Mouse (Mus musculus) lung, postnatal 10 days (tissue): ENCODE results near the gene Sipa1l3.

Source experiments
- DNase-seq: peaks from one replicate; pipeline ENCODE4 v3.0.0; 2021

Sipa1l3 gene

DNA sequence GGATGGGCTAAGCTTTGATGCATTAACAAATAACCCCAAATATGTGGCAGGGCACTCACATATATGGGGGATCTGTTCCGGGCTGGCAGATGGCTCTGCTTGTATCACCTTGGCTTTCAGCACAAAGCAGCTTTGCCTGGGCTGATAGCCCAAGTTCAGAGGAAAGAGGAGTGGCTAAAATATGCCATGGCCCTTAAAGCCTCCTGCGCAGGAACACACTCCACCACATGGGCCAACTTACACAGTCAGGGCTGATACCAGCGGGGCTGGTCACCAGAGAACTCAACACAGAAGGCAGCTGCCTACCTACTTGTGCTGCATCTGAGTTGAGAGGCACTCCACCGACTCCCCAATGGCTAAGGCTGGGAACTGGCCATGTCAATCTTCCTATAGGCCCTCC is 111.6 kb downstream of the Sipa1l3 start:
- DNase-seq = peak; percentile 33

DNA sequence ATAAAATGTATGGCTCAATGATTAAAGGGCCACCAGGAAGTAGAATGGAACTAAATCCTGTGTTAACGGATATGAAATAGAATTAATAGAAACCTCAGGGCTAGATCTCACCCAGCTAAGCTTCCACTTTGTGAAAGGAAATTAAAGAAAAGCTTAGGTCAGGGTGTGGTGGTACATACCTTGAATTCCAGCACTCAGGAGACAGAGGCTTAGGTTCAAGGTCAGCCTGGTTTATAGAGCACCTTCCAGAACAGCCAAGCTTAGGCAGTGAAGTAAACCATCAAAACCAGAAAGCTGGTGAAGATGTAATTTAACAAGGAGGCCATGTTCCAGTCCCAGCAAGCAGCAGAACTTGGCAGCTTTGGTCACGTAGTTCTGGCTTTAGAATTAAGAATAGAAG is 114.3 kb downstream of the Sipa1l3 start:
- no peak for DNase-seq

DNA sequence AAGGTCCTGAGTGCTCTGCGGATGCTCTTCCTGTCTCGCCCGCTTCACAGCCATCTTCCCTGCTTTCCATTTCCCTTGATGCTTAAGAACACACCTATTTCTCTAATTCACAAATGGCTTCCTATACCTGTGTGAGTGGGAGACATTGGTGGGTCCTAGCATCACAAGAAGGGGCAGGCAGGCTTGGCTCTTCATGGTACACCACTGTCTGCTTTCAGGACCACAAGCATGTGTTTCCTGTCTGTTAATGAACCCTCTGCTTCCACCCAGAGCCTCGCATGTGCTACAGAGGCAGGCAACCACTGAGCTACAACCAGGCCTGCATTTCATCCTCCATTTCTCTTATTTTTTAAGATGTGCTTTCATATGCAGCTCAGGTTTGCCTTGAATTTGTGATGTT is 116.4 kb downstream of the Sipa1l3 start:
- DNase-seq = no peak

DNA sequence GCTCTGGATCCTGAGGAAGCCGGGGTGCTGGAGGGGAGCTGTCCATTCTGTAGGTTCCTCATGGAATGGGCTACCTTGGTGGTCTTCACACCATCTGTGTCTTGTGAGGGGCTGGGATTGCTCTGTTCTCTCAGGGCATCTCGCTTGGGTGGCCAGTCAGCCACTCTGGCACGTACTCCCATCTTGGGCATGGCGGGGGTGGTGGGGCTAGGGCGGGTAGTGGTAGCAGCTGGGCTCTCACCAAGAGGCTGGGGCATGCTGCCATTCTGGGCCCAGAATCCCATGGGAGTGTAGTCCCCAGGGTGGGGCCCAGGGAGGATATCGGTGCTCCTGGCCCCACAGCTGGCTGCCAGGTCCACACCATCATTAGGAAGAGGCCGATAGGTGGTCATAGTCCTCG is 118.0 kb downstream of the Sipa1l3 start:
- DNase-seq = no peak

DNA sequence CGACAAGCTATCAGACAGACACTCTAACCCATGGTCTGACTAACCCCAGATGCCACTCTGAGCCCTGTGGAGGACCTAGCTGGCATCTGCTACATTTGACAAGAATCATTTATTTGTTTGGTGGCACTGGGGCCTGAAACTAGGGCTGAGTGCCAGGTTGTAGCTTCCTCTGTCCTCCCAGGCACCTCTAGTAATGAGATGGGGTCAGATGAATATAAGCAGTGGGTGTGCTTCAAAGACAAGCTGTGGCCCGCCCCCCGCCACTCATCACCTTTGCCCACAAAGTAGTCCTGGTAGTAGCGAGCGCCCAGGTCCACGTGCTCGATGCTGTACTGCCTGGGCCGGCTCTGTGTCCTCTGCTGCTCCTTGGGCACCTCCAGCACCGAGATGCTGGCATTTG is 119.4 kb downstream of the Sipa1l3 start:
- DNase-seq = no peak

DNA sequence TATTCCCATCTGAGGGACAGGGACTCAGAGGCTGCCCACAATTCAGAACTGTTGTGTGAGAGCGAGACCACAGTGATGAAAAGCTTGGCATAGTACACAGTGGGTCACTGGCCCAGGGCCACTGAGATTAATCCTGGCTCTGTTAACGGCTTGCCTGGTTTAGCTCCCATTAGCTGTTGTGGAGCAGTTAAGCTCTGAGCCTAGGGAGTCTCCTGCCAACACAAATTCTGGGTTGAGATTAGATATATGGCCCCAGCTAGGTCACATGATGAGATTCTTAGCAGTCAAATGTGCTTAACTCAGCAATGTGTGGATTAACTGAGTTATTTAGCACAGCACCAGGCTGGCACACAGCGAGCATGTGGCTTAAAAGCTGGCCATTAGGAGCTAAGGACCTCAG is 121.0 kb downstream of the Sipa1l3 start:
- no peak for DNase-seq

DNA sequence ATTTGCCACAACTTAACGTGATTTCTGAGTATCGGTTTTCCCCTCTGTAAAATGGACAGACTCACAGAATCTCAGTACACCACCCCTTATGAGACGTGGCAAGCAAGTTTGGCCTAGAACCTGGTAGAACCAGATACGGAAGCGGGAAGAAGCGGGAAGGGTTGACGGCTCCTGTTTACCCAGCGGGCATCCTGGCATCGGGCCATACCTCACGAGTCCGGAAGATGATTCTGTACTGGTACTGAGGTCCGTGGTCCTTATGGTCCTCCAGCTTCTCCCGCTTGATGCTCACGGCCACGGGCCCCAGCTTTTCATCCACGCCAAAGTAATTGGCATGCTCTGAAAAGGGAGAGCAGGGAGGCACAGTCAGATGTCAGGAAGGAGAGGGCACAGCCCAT is 121.5 kb downstream of the Sipa1l3 start:
- DNase-seq = no peak

DNA sequence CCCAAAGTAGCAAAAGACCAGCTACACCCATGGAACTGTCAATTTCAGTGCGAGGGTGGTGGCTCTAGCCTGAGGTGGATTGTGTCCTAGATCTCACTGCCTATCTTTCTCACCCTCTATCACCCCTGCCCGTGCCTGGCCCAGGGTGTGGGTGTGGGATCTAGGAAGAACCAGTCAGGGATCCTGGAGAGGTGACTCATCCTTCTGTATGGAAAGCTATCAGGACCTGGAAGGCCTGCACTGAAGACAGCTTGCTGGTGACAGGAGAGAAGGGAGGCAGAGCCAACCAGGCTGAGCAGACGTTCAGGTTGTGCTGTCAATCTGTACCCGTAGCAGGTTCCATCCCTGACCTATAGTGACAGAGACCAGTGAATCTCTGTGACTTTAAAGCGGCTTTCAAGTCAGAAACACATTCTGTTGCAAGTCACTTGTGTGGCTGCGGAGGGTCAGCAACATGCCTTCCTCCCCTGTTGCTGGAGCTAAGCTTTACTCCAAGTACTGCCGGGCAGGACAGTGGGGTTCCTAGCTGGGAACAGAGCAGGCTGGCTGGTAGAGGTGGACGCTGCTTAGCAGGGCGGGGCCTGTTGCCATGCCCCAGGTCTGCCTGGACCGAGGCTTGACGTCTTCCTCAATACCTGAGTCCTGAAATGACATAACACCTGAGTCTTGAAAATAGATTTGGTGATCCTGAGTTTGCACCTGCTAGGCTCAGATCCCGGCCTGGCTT is 122.1 kb downstream of the Sipa1l3 start:
- no peak for DNase-seq

DNA sequence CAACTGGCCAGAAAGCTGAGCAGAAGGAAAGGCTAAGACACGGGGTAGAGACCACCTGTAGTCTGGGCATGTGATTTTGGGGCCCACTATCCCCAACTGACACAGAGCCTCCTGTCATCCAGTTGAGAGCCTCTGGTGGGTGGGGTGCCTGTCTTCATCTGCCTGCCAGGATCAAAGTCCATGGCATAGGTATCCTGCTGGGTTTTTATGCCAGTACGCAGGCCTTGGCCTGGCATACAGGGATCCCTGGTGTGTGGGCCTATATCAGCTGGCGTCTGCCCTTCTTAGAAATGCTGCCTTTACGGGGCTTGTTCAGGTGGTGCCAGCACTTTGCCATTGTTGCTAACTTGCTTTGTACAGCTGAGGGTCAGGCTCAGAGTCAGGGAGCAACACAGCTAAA is 123.3 kb downstream of the Sipa1l3 start:
- DNase-seq = no peak

DNA sequence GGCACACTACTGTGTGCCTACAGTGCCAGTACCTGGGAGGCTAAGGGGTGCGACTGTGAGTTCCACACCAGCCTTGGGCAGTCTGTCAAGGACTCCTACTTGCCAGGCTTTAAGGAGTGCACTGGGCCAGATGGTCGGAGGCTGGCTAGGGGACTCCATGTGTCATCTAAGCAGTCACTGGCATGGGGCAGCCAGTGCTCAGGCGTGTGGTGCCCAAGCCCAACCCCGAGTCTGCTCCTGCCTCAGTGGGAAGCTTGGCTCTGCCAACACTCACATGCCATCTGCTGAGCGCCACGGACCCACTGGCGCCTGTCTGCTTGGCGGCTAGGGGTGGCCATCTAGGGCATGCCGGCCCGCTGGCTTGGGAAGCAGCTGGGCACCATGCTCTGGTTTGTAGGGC is 125.1 kb downstream of the Sipa1l3 start:
- no peak for DNase-seq

DNA sequence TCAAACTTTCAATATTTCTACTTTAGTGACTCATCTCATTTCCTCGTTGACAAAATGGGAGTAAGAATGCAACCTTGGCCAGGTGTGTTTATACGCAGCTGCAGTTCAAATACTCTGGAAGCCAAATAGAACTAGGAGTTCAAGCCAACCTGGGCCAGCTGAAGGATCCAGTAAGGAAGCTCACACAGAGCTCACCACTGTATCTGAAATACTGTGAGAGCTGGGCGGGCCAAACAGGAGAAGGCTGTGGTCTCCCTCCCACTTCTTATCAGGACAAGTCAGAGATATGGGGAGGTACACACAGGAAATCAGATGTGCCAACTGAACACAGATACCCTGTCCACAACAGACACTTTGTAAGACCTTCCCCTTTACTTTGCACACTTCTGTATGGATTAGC is 125.6 kb downstream of the Sipa1l3 start:
- DNase-seq = no peak

DNA sequence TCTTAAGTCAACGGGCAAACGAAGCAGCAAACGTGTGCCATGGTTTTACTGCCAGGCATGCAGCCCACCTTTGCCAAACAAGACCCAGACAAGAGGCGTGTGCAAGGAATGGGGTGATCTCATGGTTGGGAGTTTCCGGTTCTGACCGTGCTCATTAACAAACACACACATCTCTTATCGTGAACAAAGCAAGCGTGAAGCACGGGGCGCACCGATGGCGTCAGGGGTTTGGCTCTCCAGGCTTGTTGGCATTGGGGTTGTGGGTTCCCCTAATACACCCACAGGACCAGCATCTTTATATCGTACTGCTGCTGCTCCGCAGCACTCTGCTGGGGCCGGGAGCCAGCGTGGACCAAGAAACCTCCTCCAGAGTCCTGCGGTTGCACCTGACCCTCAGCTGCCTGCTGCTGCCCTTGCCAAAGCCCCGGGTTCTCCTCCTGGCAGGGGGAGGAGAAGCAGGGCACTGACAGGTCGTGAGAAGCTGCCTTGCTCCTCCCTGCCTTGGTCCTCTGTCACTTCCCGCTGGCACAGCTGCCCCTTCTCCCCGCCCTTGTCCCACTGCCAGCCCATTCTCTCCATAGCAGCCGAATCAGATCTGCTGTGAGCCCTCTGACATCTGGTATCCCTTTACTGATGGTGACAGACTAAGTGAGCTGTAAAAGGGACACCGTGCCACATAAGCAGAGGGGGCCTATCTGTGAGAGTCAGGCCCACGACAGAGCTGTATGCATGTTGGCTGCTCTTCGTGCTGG is 126.5 kb downstream of the Sipa1l3 start:
- peak; percentile 68 for DNase-seq

DNA sequence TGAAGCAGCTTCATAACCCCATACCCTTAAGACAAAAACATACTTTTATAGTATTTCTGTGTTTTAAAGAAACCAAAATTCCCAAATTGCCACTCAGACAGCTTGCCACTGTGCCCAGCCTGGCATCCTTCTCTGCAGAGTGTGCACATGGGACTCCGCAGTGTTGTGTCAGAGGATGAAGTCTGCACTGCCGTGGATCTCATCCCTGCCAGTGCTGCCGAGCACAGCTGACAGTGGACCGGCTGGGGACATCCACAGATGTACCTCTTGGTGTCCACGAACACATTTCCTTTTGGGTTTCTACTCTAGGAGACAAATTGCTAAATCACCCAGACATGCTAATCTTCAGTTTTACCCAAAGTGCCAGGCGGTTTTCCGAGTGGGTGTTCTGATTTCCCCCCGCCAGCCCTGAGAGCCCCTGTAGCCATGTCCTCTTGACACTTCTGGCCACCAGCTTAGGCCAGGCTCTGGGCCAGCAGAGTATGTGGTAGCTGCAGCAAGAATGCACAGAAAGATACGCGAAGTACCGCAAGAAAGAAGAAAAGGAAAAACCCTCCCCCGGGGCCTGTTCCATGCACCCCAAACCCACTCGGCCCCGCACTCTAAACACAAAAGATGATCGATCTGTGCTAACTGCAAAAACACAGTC is 127.2 kb downstream of the Sipa1l3 start:
- DNase-seq = peak; percentile 33

DNA sequence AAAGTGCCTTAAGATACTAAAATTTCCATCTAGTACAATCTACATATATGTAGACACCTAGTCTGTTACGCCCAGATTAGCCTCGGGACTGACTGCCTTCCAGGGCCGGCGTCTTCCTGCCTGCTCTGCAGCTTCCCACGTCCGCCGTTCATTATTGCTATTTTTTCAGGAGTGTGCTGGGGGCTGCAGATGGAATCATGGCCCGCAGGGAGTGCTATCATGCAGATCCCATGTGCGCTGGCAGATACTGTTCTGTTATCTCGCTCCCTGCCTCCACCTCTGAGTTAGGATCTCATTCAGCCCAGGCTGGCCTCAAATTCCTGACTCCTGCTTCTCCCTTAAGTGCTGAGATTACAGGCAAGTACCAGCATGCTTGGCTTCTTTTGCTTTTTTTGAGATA is 128.2 kb downstream of the Sipa1l3 start:
- no peak for DNase-seq

DNA sequence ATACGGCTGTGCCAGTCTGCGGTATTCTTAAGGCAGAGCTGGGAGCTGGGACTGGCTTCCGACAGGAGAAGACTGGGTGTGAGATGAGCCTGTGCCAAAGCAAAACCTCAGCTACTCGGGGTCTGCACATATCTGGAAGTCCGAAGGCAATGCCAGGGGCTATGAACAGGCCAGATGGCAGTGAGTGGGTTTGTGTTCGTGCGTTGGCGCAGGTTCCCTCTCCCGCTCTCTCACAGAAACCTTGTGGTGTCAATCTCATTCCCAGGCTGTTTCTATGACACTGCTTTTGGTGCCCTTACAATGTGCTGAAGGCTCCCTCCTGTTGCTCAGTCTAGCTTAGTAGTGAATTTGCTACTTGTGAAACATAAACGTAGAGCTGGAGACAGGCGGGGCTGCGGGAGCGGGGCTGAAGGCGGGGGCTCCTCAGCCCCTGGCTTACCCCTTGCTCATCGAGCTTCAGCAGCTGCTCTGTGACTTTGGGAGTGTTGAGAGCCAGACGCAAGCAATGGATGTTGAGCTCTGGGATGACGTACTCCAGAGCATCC is 130.8 kb downstream of the Sipa1l3 start:
- DNase-seq = no peak

DNA sequence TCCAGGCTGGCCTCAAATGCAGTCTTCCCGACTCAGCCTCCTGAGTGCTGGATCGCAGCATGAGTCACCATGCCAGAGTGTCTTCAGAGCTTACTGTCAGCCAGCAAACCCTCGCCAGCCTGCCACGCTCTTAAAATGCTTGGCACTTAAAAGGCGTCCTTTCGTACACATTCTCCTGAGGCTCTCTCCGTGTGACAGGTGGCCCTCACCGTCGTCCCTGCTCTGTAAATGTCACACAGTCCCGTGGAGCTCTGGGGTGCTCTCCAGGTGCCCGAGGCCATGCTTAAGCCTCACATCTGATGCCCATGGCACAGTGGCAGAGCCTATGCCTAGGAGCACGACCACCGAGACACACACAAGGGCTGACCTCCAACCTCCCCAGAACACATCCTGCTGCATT is 132.1 kb downstream of the Sipa1l3 start:
- DNase-seq = no peak

DNA sequence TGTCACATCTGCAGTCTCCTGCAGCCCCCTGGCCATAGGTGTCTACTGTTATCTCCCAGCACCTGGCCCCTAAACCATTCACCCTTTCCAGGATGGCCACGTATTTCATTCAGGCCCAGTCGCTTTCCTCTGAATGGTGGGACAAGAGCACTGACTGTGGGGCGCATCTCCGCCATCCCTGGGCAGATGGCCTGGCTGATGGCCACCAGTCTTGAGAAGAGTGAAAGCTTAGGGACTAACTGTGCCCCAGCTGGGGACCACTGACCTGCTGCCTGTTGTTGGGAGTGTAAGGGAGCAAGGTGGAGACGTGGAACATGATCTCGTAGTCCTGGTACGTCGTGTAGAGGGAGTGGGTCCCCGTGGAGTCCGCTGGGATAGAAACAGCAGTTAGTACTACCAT is 132.7 kb downstream of the Sipa1l3 start:
- no peak for DNase-seq

DNA sequence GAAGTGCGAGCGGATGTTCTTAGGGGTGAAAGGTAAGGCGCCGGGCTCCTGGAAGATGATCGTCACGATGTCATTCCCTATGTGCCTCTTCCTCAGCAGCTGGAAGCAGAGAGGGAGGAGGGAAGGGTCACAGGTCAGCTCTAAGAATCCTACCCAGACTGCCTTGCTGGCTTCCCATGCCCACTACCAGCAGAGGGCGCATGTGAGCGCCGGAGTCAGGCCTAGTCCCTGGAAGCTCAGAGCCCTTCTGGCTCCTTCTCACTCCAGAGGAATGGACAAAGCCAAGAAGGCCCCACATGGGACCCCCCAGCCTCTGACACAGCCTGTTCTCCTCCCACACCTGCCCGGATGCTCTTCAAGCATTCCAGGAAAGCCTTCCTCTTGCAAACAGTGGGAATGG is 135.2 kb downstream of the Sipa1l3 start:
- peak; percentile 92 for DNase-seq

DNA sequence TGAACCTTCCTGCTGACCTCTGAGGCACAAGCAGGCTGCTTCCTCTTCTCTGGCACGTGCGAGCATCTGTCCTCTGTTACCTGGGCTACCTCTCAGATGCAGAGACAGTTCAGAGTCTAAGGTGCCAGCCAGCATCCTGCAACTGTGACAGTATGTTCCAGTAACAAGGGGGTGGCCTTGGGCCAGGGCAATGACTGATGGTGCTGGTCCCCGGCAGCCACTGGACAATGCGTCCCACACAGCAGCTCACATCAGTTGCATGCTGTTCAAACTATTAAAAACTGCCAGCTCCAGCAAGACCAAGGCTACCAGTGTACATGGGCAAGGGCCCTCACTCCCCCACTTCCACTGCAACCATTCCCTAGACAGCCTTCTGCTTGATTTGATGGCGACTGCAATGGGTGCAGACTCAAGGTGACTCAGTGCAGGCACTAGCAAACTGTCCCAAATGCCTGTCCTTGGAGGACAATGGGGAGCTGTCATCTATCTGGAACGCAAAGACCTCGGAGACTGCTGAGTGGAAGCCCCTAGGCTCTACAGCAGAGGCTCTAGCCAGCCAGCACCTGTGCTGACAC is 136.9 kb downstream of the Sipa1l3 start:
- DNase-seq = no peak

DNA sequence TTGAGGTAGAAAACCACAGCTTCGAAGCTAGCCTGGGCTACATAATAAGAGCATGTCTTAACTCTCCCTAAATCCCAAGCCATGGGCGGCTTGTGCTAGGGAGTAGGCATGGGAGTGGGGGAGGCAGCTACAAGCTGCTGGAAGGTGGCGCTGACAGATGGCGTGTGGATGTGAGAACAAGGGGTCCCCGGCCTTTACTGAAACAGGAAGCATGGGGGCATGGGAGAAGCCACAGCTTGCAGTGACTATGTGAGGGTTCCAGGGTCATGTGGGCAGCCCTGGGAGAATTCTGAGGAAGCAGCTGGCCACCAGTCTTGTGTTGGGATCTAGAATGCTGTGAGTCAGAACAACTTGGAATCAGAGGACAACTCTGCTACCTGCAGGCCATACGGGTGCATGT is 144.4 kb downstream of the Sipa1l3 start:
- DNase-seq = peak; percentile 64

DNA sequence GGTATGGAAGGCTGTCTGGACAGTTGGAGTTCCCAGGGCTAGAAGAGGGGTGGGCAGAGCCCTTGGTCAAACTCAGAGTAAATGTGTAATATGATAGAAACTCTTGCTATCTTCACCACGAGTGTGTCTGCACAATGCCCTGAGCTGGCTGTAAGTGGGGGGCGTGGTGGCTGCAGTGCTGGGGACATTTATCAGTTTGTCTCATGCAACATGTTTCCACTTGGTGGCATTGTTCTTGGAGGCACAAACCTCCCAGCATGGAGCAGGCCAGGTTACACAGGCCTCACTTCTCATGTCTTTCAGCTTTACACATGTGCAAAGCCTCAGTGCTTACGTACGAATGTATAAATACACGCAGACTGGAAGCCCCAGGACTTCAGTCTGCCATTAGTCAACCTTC is 146.3 kb downstream of the Sipa1l3 start:
- no peak for DNase-seq

DNA sequence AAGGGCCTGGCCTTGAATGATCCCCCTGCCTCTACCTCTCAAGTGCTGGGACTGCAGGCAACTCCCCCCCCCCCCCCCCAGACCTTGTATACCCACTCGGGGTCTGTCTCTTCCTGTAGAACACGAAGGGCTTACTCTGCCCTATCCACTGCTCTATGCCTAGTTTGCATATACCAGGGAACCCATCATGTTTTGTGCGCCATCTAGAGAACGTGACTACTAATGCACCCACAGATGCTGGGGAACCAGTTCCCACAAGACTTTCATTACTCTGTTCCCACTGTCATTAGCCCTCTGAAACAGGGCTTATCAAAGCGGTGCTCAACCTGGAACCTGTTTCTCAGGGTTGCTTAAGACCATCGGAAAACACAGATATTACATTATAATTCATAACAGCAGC is 148.4 kb downstream of the Sipa1l3 start:
- DNase-seq = no peak

DNA sequence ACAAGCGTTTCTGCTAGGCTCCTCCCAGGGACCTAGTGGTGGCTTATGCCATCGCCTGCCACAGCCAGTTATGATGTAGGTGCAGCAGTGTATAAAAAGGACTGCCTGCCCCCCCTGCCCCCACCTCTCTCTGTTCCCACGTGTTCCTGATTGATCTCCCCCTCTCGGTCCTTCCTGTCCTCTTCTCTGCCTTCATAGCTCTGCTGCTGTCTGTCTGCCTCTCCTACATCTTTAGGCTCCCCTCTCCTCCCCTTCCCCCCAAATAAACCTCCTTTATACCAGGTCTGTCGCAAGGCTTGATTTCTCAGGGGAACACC is 150.5 kb downstream of the Sipa1l3 start:
- no peak for DNase-seq
